Mouse (Mus musculus) MEL (cell line): ENCODE results near the gene Brms1. TPM values are rescaled to one million over a fixed set of nuclear protein-coding genes. Genes with fewer than 3 reads are reported as not detected.
A peak's percentile ranks its signal among the peaks of the same experiment; 100 is the strongest.

ENCODE experiments used
- DNase-seq: peaks from one replicate; pipeline ENCODE4 v3.0.0; 2011; ENCODE audit warnings: low read depth, low spot score
- H3K27ac ChIP-seq: 2 replicates; pipeline ENCODE4 v1.5.1; 2012; ENCODE audit warnings: low read depth, mild to moderate bottlenecking, control low read depth, low read length, moderate library complexity; ENCODE audit not compliant: control insufficient read depth
- H3K27me3 ChIP-seq, 2 experiments: fragments of 150-350 bp in 1 of 2; sonication (generic) in 1 of 2; 2 replicates each; pipeline ENCODE4 v1.6.1; 2012; ENCODE audit warnings: low read length in 2 of 2, mild to moderate bottlenecking in 2 of 2, improper control_type of control experiment in 1 of 2, moderate library complexity in 1 of 2; ENCODE audit not compliant: insufficient read depth in 2 of 2, control insufficient read depth in 1 of 2
- H3K36me3 ChIP-seq, 2 experiments: 2 replicates each; pipeline ENCODE4 v1.6.1; 2012 to 2014; ENCODE audit warnings: low read length in 2 of 2, improper control_type of control experiment in 1 of 2, inconsistent platforms in 1 of 2, mild to moderate bottlenecking in 1 of 2; ENCODE audit not compliant: insufficient read depth in 2 of 2, control insufficient read depth in 1 of 2
- H3K4me1 ChIP-seq, 2 experiments: fragments of 150-350 bp in 1 of 2; sonication (generic) in 1 of 2; 2 replicates each; pipeline ENCODE4 v1.6.1; 2012; ENCODE audit warnings: low read length in 2 of 2, improper control_type of control experiment in 1 of 2, mild to moderate bottlenecking in 1 of 2; ENCODE audit not compliant: insufficient read depth in 2 of 2, control insufficient read depth in 1 of 2
- H3K4me3 ChIP-seq, 2 experiments: fragments of 150-350 bp in 1 of 2; sonication (generic) in 1 of 2; 2 replicates each; pipeline ENCODE4 v1.5.1; 2012; ENCODE audit warnings: low read depth in 2 of 2, low read length in 2 of 2, mild to moderate bottlenecking in 2 of 2, moderate library complexity in 2 of 2, control low read depth in 1 of 2, improper control_type of control experiment in 1 of 2; ENCODE audit not compliant: control insufficient read depth in 1 of 2, insufficient read depth in 1 of 2
- H3K79me2 ChIP-seq: 2 replicates; pipeline ENCODE4 v1.6.1; 2012; ENCODE audit warnings: mild to moderate bottlenecking, low read length, moderate library complexity; ENCODE audit not compliant: control insufficient read depth, poor library complexity, insufficient read depth
- H3K9ac ChIP-seq: 2 replicates; pipeline ENCODE4 v1.6.1; 2012; ENCODE audit warnings: low read depth, mild to moderate bottlenecking, control low read depth, low read length, moderate library complexity; ENCODE audit not compliant: control insufficient read depth, poor library complexity, severe bottlenecking
- H3K9me3 ChIP-seq: fragments of 150-350 bp; sonication (generic); replicated peaks from 2 replicates; pipeline ENCODE4 v1.6.1; 2012; ENCODE audit warnings: mild to moderate bottlenecking, low read length, improper control_type of control experiment, moderate library complexity; ENCODE audit not compliant: insufficient read depth
- CHD1 ChIP-seq: IDR thresholded peaks from 2 replicates; pipeline ENCODE4 v1.6.1; 2012; ENCODE audit warnings: low read depth, mild to moderate bottlenecking, inconsistent platforms, low read length, improper control_type of control experiment
- CHD2 ChIP-seq: IDR thresholded peaks from 2 replicates; pipeline ENCODE4 v1.6.1; 2011; ENCODE audit warnings: low read length, improper control_type of control experiment
- GABPA ChIP-seq: IDR thresholded peaks from 2 replicates; pipeline ENCODE4 v1.6.1; 2012; ENCODE audit warnings: low read depth, mild to moderate bottlenecking, inconsistent platforms, low read length, improper control_type of control experiment, moderate library complexity
- HCFC1 ChIP-seq: IDR thresholded peaks from 2 replicates; pipeline ENCODE4 v1.6.1; 2012; ENCODE audit warnings: low read depth, mild to moderate bottlenecking, inconsistent platforms, low read length, improper control_type of control experiment, moderate library complexity
- MAX ChIP-seq: IDR thresholded peaks from 2 replicates; pipeline ENCODE4 v1.6.1; 2011; ENCODE audit warnings: low read length, improper control_type of control experiment
- MAZ ChIP-seq: IDR thresholded peaks from 2 replicates; pipeline ENCODE4 v1.6.1; 2012; ENCODE audit warnings: low read depth, mild to moderate bottlenecking, inconsistent platforms, low read length, improper control_type of control experiment
- MEF2A ChIP-seq: IDR thresholded peaks from 2 replicates; pipeline ENCODE4 v1.6.1; 2014; ENCODE audit warnings: low read depth, mild to moderate bottlenecking, inconsistent platforms, low read length, improper control_type of control experiment; ENCODE audit not compliant: poor library complexity, insufficient replicate concordance, severe bottlenecking; ENCODE audit errors: extremely low read depth
- MYB ChIP-seq: IDR thresholded peaks from 2 replicates; pipeline ENCODE4 v1.6.1; 2011; ENCODE audit warnings: mild to moderate bottlenecking, low read depth, low read length, improper control_type of control experiment
- MYC ChIP-seq: IDR thresholded peaks from 2 replicates; pipeline ENCODE4 v1.6.1; 2011; ENCODE audit warnings: low read depth, mild to moderate bottlenecking, low read length, improper control_type of control experiment, moderate library complexity
- NRF1 ChIP-seq: IDR thresholded peaks from 2 replicates; pipeline ENCODE4 v1.6.1; 2014; ENCODE audit warnings: low read depth, mild to moderate bottlenecking, inconsistent platforms, low read length, improper control_type of control experiment, moderate library complexity; ENCODE audit not compliant: poor library complexity, insufficient read depth, severe bottlenecking
- POLR2A ChIP-seq, 2 experiments: IDR thresholded peaks; 2 replicates each; pipeline ENCODE4 v1.6.1; 2011 to 2012; ENCODE audit warnings: low read length in 2 of 2, mild to moderate bottlenecking in 2 of 2, control low read depth in 1 of 2, improper control_type of control experiment in 1 of 2, low read depth in 1 of 2, moderate library complexity in 1 of 2; ENCODE audit not compliant: control insufficient read depth in 1 of 2, insufficient read depth in 1 of 2, poor library complexity in 1 of 2
- POLR2AphosphoS2 ChIP-seq: IDR thresholded peaks from 2 replicates; pipeline ENCODE4 v1.6.1; 2011; ENCODE audit warnings: low read length, improper control_type of control experiment
- SMC3 ChIP-seq: IDR thresholded peaks from 2 replicates; pipeline ENCODE4 v1.6.1; 2011; ENCODE audit warnings: low read depth, low read length, improper control_type of control experiment
- TBP ChIP-seq: IDR thresholded peaks from 2 replicates; pipeline ENCODE4 v1.8.0; 2011; ENCODE audit warnings: low read depth, low read length, improper control_type of control experiment
- TCF12 ChIP-seq: IDR thresholded peaks from 2 replicates; pipeline ENCODE4 v1.6.1; 2014; ENCODE audit warnings: low read depth, mild to moderate bottlenecking, inconsistent platforms, low read length, improper control_type of control experiment, moderate library complexity
- USF2 ChIP-seq, 2 experiments: IDR thresholded peaks; 2 replicates each; pipeline ENCODE4 v1.6.1; 2011 to 2012; ENCODE audit warnings: improper control_type of control experiment in 2 of 2, low read length in 2 of 2, borderline replicate concordance in 1 of 2, inconsistent platforms in 1 of 2, low read depth in 1 of 2, mild to moderate bottlenecking in 1 of 2; ENCODE audit not compliant: insufficient read depth in 1 of 2
- ZMIZ1 ChIP-seq: IDR thresholded peaks from 2 replicates; pipeline ENCODE4 v1.6.1; 2012; ENCODE audit warnings: low read depth, mild to moderate bottlenecking, inconsistent platforms, low read length, improper control_type of control experiment, moderate library complexity
- polyA plus RNA-seq, 2 experiments: library from polyadenylated mRNA; stranded (reverse) in 1 of 2; unstranded in 1 of 2; fragments of >175 nt in 1 of 2; fragments of >200 nt in 1 of 2; gene quantifications; 2 replicates each; pipeline versions ENCODE4 v1.2.1 to v1.2.4; 2012; ENCODE audit warnings: low replicate concordance in 2 of 2, low read depth in 1 of 2; ENCODE audit not compliant: insufficient read length in 2 of 2, insufficient read depth in 1 of 2, missing spikeins in 1 of 2
- total RNA-seq: library from RNA; depleted of rRNA; stranded (reverse); fragments of 300-350 nt; gene quantifications from 2 replicates; pipeline ENCODE4 v1.2.3, GENCODE M21; 2012

Brms1 gene
- total and polyA plus RNA-seq, 3 experiments, result 29.6 to 78.6 TPM; not detected in 1

DNA sequence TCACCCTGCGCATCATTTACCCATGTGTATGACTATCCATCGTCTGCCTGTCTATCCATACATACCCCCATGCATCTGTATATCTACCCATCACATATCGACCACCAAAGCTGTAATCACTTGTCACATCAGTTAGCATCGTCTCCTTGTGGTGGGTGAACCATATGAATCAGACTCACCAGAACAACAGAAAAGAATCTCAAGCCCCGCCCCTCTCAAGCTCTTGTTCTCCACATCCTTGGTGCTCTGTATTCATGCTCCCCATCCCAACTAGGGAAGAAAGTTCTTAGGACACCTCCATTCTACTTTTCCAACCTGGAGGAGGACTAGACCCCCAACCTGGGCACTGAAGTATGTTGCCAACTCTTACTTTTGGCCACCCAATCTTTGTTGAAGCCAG, 20.9 kb downstream of the Brms1 start:
- no peaks in the 10 kb centered on the region for H3K27me3 ChIP-seq
- H3K27ac ChIP-seq, result no peak overlapping the region
- no peak for DNase-seq
- no peaks in the 10 kb centered on the region for H3K9me3 ChIP-seq
- H3K79me2 ChIP-seq, result no peaks in the 10 kb centered on the region
- H3K9ac ChIP-seq, result no peak overlapping the region
- no peak overlapping the region for H3K4me3 ChIP-seq
- TF ChIP-seq MYB, result no peak
- peaks cover 0 to 15% of the 10 kb centered on the region in 2 experiments; a peak in 1 of 4 replicates for H3K36me3 ChIP-seq
- H3K4me1 ChIP-seq, result peaks cover 0 to 37% of the 10 kb centered on the region in 2 experiments; a peak in 3 of 4 replicates

DNA sequence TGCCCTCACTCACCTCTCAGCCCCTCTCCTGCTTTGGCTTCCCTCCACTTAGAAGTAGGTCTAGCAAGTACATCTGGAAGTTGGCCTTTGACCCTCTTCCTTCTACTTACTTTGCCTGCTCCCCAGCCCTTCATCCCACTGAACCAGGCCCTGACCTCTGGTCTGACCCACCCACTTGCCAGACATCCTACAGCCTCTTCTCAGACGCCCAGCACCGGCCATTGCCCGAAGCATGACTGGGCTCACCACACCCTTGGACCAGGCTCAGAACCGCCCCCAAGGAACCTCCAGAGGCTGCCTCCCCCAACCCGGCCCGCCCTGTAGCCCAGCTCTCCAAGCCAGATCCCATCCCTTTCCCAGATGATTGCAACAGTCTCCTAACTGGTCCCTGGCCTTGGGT, 21.3 kb downstream of the Brms1 start:
- no peak for TF ChIP-seq MAZ
- TF ChIP-seq, all 39 proteins: peak for 0
- DNase-seq, result no peak
- H3K36me3 ChIP-seq, result peaks cover 0 to 15% of the 10 kb centered on the region in 2 experiments; a peak in 1 of 4 replicates
- no peaks in the 10 kb centered on the region for H3K79me2 ChIP-seq
- no peak overlapping the region for H3K4me3 ChIP-seq
- no peak overlapping the region for H3K9ac ChIP-seq
- peaks cover 0 to 37% of the 10 kb centered on the region in 2 experiments; a peak in 3 of 4 replicates for H3K4me1 ChIP-seq
- no peak overlapping the region for H3K27ac ChIP-seq
- no peaks in the 10 kb centered on the region for H3K9me3 ChIP-seq
- H3K27me3 ChIP-seq, result no peaks in the 10 kb centered on the region

DNA sequence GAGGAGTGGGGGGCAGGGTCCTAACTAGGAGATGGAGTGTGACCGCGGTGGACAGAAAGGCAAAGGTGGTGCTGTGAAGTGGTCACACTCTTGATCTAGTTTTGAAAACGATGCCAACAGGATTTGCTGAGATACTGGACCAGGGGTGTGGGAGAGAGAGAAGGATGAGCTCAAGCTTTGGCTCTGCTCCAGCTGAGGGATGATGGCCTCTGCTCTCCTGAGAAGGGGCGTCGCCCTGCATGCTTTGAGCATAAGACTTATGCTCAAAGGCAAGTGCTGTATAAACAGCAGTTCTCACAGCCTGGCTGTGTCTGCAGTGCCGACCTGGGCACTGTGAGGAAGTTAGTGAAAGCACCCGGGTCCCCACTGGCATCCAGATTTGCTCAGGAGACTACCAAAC, 23.9 kb downstream of the Brms1 start:
- peak; percentile 66 for DNase-seq
- no peak overlapping the region for H3K4me3 ChIP-seq
- no peaks in the 10 kb centered on the region for H3K9me3 ChIP-seq
- TF ChIP-seq MYC, result no peak
- TF ChIP-seq, all 39 proteins: peak for 0
- Histone ChIP-seq H3K79me2 (no peaks in the 10 kb centered on the region; the same call in 1 of the 2 replicates), H3K27ac (no peak overlapping the region), H3K4me1 (peaks cover 0 to 31% of the 10 kb centered on the region in 2 experiments; a peak in 3 of 4 replicates), H3K9ac (no peak overlapping the region), H3K27me3 (no peaks in the 10 kb centered on the region), H3K36me3 (peaks cover 0 to 10% of the 10 kb centered on the region in 2 experiments; a peak in 1 of 4 replicates)

DNA sequence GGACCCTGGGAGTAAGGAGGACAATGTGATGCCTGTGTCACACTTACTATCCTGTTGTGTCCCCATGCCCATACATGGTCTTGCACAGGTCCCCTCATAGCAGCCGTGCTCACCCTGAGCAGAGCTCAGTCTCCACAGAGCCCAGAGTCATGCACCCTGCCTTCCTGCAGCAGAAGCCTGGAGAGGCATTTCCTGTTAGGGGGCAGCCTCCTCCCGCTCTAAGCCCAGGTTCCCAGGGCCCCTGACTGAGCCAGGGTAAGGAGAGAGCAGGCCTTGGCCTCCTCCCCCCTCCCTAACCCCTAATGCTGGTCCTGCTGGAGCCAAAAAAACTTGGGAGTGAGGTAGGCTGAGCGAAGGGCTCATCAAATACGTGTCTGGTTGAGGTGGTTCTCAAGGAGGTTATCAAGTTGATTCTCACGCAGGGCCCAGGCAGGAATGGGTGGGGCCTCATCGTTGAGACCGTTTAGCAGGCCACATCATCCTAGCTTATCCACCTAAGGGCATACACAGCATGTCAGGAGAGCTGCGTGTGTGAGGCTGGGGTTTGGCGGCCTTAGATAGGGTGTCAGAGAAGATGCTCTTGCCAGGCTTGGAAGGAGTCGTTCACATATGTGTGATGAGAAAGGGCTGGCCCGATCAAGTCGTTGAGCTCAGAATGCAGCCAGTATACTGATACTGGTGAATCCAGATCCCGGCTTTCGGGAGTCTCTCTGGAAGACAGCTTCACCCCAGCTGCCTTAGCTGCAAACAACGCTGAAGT, 26.1 kb downstream of the Brms1 start:
- Histone ChIP-seq H3K27me3 (no peaks in the 10 kb centered on the region), H3K9me3 (no peaks in the 10 kb centered on the region), H3K4me3 (peak overlapping the region; percentile 38 to 62), H3K4me1 (peaks cover 5 to 31% of the 10 kb centered on the region in 2 experiments), H3K79me2 (peaks cover 2% of the 10 kb centered on the region; the same call in 1 of the 2 replicates), H3K9ac (peak overlapping the region; percentile 70), H3K27ac (peak overlapping the region; percentile 72), H3K36me3 (peaks cover 0 to 4% of the 10 kb centered on the region in 2 experiments; a peak in 1 of 4 replicates)
- peak; percentile 92 for DNase-seq
- TF ChIP-seq CHD2, result no peak
- TF ChIP-seq NRF1, result peak; percentile 31; the same call in 1 of the 2 replicates
- no peak for TF ChIP-seq USF2 (IDR thresholded peaks at IDR 0.05; ENCODE audit: borderline replicate concordance in 1 of 2, insufficient read depth in 1 of 2, low read depth in 1 of 2, low read length in 2 of 2)
- peak; percentile 72; the same call in 1 of the 2 replicates for TF ChIP-seq MAX
- TF ChIP-seq POLR2AphosphoS2, result peak; percentile 57; the same call in 1 of the 2 replicates
- peak; percentile 39 for TF ChIP-seq HCFC1
- TF ChIP-seq POLR2A (IDR thresholded peaks at IDR 0.05; ENCODE audit: control insufficient read depth in 1 of 2, insufficient read depth in 1 of 2, low read depth in 1 of 2, low read length in 2 of 2, poor library complexity in 1 of 2), result peak; percentile 11 to 49; a peak in 2 of 4 replicates
- TF ChIP-seq ZMIZ1, result no peak
- TF ChIP-seq SMC3, result no peak
- 0 out of 2 replicates have a peak, but pooled peaks have one; percentile 57 for TF ChIP-seq MYC
- TF ChIP-seq TCF12, result 0 out of 2 replicates have a peak, but pooled peaks have one; percentile 44
- TF ChIP-seq TBP, result peak; percentile 41; the same call in 1 of the 2 replicates
- no peak for TF ChIP-seq GABPA
- TF ChIP-seq CHD1, result no peak
- TF ChIP-seq MEF2A, result no peak
